Mouse (Mus musculus): ENCODE data around the gene I0C0044D17Rik.

GRCm38 (mm10) chr4:98826701-98827100 is 3.1 kb upstream of the I0C0044D17Rik start:
- TF ChIP-seq POLR2A (IDR thresholded peaks at IDR 0.05; ENCODE audit: low read depth, low read length) (no peak), CTCF (IDR thresholded peaks at IDR 0.05; ENCODE audit: extremely low read depth, insufficient read length, insufficient replicate concordance, low read depth, low read length) (no peak)

Measured in small intestine, adult 2 months (tissue).